Mouse (Mus musculus) liver, postnatal 0 days (tissue): ENCODE results near the gene Pcgf1.

Source experiments
- CTCF ChIP-seq: sonication (generic); IDR thresholded peaks from 2 replicates; pipeline ENCODE4 v1.5.1; 2016; ENCODE audit warnings: antibody characterized with exemption, low read depth
- EP300 ChIP-seq: IDR thresholded peaks from 2 replicates; pipeline ENCODE4 v1.6.1; 2016; ENCODE audit warnings: antibody characterized with exemption, low read depth, mild to moderate bottlenecking

GRCm38 (mm10) chr6:83040601-83041000 lies 37.1 kb upstream of the Pcgf1 start:
- TF ChIP-seq CTCF (no peak), EP300 (no peak)
